Mouse (Mus musculus) adrenal gland, adult 8-10 months (tissue): ENCODE results near the gene Spata13. TPM values are rescaled to one million over a fixed set of nuclear protein-coding genes. Genes with fewer than 3 reads are reported as not detected.

Experiments used
- DNase-seq: peaks from one replicate; pipeline ENCODE4 v3.0.0; 2022
- total RNA-seq, 4 experiments: library from RNA; stranded (reverse); gene quantifications; 2 replicates each; pipeline ENCODE4 v1.2.4; 2022

Spata13 gene
- total RNA-seq, 4 experiments from 2014 or later, result 152 to 256 (median 184) TPM

GRCm38 (mm10) chr14:60721938-60722337 lies 88.1 kb downstream of the Spata13 start:
- no peak for DNase-seq

GRCm38 (mm10) chr14:60726091-60726490 lies 92.3 kb downstream of the Spata13 start:
- no peak for DNase-seq

- DNase-seq, result no peak
These were observed 93.3 kb downstream of the Spata13 start for GRCm38 (mm10) chr14:60727130-60727529.

GRCm38 (mm10) chr14:60732081-60732480 lies 98.3 kb downstream of the Spata13 start:
- DNase-seq, result no peak

- no peak for DNase-seq
These were observed 99.0 kb downstream of the Spata13 start for GRCm38 (mm10) chr14:60732787-60733186.

GRCm38 (mm10) chr14:60733706-60734105 lies 99.9 kb downstream of the Spata13 start:
- DNase-seq, result no peak

- no peak for DNase-seq
These were observed 101.4 kb downstream of the Spata13 start for GRCm38 (mm10) chr14:60735206-60735605.

GRCm38 (mm10) chr14:60735848-60736547 lies 102.2 kb downstream of the Spata13 start:
- DNase-seq, result no peak

- peak; percentile 45 for DNase-seq
These were observed 102.9 kb downstream of the Spata13 start for GRCm38 (mm10) chr14:60736591-60737192.

GRCm38 (mm10) chr14:60737202-60737611 lies 103.4 kb downstream of the Spata13 start:
- DNase-seq, result no peak

- no peak for DNase-seq
These were observed 104.7 kb downstream of the Spata13 start for GRCm38 (mm10) chr14:60738434-60738938.

GRCm38 (mm10) chr14:60739155-60739554 lies 105.4 kb downstream of the Spata13 start:
- DNase-seq, result no peak

GRCm38 (mm10) chr14:60739616-60740015 lies 105.8 kb downstream of the Spata13 start:
- no peak for DNase-seq

GRCm38 (mm10) chr14:60740507-60740906 lies 106.7 kb downstream of the Spata13 start:
- no peak for DNase-seq

GRCm38 (mm10) chr14:60741033-60741432 lies 107.2 kb downstream of the Spata13 start:
- no peak for DNase-seq

- DNase-seq, result peak; percentile 60
These were observed 107.7 kb downstream of the Spata13 start for GRCm38 (mm10) chr14:60741490-60741981.

- DNase-seq, result no peak
These were observed 109.9 kb downstream of the Spata13 start for GRCm38 (mm10) chr14:60743681-60744080.

GRCm38 (mm10) chr14:60745201-60745600 lies 111.4 kb downstream of the Spata13 start:
- DNase-seq, result no peak

GRCm38 (mm10) chr14:60746141-60746540 lies 112.3 kb downstream of the Spata13 start:
- no peak for DNase-seq

- DNase-seq, result no peak
These were observed 113.5 kb downstream of the Spata13 start for GRCm38 (mm10) chr14:60747154-60747870.

- no peak for DNase-seq
These were observed 116.1 kb downstream of the Spata13 start for GRCm38 (mm10) chr14:60749880-60750279.

GRCm38 (mm10) chr14:60751581-60751980 lies 117.8 kb downstream of the Spata13 start:
- DNase-seq, result no peak
